Mouse (Mus musculus): Measurements from ENCODE around the gene Ccdc71. TPM values are rescaled to one million over a fixed set of nuclear protein-coding genes. Genes with fewer than 3 reads are reported as not detected.

Gene Ccdc71
- total and polyA plus RNA-seq, 2 experiments from 2014 or later = 38.7 to 55.8 TPM

DNA sequence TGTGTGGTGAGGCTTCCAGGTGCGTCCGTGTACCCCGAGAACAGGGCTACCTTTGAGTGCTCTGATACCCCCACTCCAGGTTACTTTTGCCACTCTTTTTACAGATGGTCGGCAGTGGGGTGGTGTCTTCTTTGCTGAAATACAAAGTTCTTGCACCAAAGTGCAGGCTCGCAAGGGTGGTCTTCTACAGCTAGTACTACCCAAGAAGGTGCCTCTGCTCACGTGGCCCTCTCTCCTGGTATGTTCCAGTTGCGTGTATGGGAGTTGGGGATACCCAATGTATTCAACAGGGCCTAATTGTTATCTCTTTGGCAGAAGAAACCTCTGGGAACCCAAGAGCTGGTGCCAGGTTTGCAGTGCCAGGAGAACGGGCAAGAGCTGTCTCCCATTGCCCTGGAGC, 32.9 kb downstream of the Ccdc71 start:
- WGBS = 96% methylated on average over 8 of the region's 8 CpGs
- H3K27me3 ChIP-seq (ENCODE audit: insufficient read depth, low read length) = no peaks in the 10 kb centered on the region
- H3K4me1 ChIP-seq (ENCODE audit: insufficient read depth) = 0 out of 2 replicates have a peak, but pooled peaks cover 5% of the 10 kb centered on the region
- no peak for TF ChIP-seq CTCF (IDR thresholded peaks at IDR 0.05; ENCODE audit: low read depth)
- no peak overlapping the region for H3K27ac ChIP-seq (ENCODE audit: low read depth, low read length)
- DNase-seq (no peak), ATAC-seq (no peak)
- H3K36me3 ChIP-seq (ENCODE audit: insufficient read depth) = peaks cover 60% of the 10 kb centered on the region
- no peak overlapping the region for H3K4me2 ChIP-seq (ENCODE audit: low read depth)
- no peak overlapping the region for H3K9ac ChIP-seq
- no peak overlapping the region for H3K4me3 ChIP-seq (ENCODE audit: low read depth, low read length)
- no peaks in the 10 kb centered on the region for H3K9me3 ChIP-seq (ENCODE audit: low read length)

DNA sequence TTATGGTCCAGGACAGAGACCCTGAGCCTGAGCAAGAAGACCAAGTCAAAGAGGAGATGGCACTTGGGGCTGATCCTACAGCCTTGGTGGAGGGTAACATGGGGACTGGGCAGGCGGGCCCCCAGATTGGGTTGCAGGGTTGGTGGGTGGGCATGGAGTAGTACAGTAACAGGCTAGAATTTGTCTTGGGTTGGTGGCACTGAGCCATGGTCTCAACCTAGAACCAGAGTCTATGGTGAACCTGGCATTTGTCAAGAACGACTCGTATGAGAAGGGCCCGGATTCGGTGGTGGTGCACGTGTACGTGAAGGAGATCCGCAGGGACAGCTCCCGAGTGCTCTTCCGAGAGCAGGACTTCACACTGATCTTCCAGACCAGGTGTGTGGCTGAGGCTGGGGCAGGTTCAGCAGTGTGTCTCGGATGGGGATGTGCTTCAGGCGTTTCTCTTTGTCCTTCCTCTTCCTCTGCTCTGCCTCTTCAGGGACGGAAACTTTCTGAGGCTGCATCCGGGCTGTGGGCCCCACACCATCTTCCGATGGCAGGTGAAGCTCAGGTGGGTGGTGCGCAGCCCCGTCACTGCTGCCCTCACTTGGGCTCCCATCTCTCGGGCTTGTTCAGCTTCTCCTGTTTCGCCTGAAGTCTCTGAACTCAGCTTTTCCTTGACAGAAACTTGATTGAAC, 34.0 kb downstream of the Ccdc71 start:
- Histone ChIP-seq H3K4me3 (ENCODE audit: low read depth, low read length) (no peak overlapping the region), H3K4me1 (ENCODE audit: insufficient read depth) (0 out of 2 replicates have a peak, but pooled peaks cover 5% of the 10 kb centered on the region), H3K9me3 (ENCODE audit: low read length) (no peaks in the 10 kb centered on the region), H3K27ac (ENCODE audit: low read depth, low read length) (no peak overlapping the region), H3K4me2 (ENCODE audit: low read depth) (no peak overlapping the region), H3K27me3 (ENCODE audit: insufficient read depth, low read length) (no peaks in the 10 kb centered on the region), H3K9ac (no peak overlapping the region), H3K36me3 (ENCODE audit: insufficient read depth) (peaks cover 71% of the 10 kb centered on the region)
- WGBS = 94% methylated on average over 19 of the region's 19 CpGs
- ATAC-seq (no peak), DNase-seq (no peak)
- TF ChIP-seq CTCF (IDR thresholded peaks at IDR 0.05; ENCODE audit: low read depth) = no peak

DNA sequence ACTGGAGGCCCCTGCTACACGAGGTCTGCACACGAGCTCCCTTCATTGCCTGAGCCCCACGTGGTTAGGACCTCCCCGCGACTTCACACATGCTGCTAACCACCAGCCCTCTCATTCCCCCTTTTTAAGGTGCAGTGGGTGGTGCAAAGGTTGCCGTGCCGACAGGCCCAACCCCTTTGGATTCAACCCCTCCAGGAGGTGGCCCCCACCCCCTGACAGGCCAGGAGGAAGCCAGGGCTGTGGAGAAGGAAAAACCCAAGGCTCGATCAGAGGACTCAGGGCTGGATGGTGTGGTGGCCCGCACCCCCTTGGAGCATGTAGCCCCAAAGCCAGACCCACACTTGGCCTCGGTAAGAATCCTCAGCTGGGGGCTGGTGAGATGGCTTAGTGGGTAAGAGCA, 34.6 kb downstream of the Ccdc71 start:
- Histone ChIP-seq H3K9me3 (ENCODE audit: low read length) (no peaks in the 10 kb centered on the region), H3K4me2 (ENCODE audit: low read depth) (no peak overlapping the region), H3K36me3 (ENCODE audit: insufficient read depth) (peaks cover 77% of the 10 kb centered on the region), H3K4me3 (ENCODE audit: low read depth, low read length) (no peak overlapping the region), H3K9ac (no peak overlapping the region), H3K4me1 (ENCODE audit: insufficient read depth) (0 out of 2 replicates have a peak, but pooled peaks cover 4% of the 10 kb centered on the region), H3K27ac (ENCODE audit: low read depth, low read length) (no peak overlapping the region), H3K27me3 (ENCODE audit: insufficient read depth, low read length) (no peaks in the 10 kb centered on the region)
- 81% methylated on average over 10 of the region's 10 CpGs for WGBS
- TF ChIP-seq CTCF (IDR thresholded peaks at IDR 0.05; ENCODE audit: low read depth) = no peak
- no peak for ATAC-seq
- DNase-seq = no peak

DNA sequence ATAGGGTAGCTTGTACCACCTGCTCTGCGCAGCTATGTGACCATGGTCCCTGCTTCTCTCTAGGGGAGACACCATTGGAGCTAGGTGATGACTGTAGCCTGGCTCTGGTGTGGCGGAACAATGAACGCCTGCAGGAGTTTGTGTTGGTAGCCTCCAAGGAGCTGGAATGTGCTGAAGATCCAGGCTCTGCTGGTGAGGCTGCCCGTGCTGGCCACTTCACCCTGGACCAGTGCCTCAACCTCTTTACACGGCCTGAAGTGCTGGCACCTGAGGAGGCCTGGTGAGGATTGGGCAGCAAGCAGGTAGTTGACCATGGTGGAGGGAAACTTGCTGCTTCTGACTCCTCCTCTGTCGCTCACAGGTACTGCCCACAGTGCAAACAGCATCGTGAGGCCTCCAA, 38.9 kb downstream of the Ccdc71 start:
- H3K27ac ChIP-seq (ENCODE audit: low read depth, low read length) = no peak overlapping the region
- no peak overlapping the region for H3K9ac ChIP-seq
- no peaks in the 10 kb centered on the region for H3K27me3 ChIP-seq (ENCODE audit: insufficient read depth, low read length)
- no peak for TF ChIP-seq CTCF (IDR thresholded peaks at IDR 0.05; ENCODE audit: low read depth)
- H3K4me3 ChIP-seq (ENCODE audit: low read depth, low read length) = no peak overlapping the region
- no peak for DNase-seq
- no peak overlapping the region for H3K4me2 ChIP-seq (ENCODE audit: low read depth)
- no peak for ATAC-seq
- peaks cover 84% of the 10 kb centered on the region for H3K36me3 ChIP-seq (ENCODE audit: insufficient read depth)
- H3K9me3 ChIP-seq (ENCODE audit: low read length) = no peaks in the 10 kb centered on the region
- no peaks in the 10 kb centered on the region for H3K4me1 ChIP-seq (ENCODE audit: insufficient read depth)
- 93% methylated on average over 7 of the region's 7 CpGs for WGBS

DNA sequence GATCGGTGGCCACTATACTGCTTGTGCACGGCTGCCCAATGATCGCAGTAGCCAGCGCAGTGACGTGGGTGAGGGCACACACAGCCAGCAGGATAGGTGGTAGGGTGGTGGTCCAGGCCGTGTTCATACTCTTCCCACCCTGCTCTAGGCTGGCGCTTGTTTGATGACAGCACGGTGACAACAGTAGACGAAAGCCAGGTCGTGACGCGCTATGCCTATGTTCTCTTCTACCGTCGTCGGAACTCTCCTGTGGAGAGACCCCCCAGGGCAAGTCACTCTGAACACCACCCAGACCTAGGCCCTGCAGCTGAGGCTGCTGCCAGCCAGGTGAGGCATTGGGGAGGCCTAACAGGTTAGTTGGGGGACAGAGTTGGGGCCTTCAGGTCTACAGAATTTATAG, 39.6 kb downstream of the Ccdc71 start:
- Histone ChIP-seq H3K27me3 (ENCODE audit: insufficient read depth, low read length) (no peaks in the 10 kb centered on the region), H3K9me3 (ENCODE audit: low read length) (no peaks in the 10 kb centered on the region), H3K9ac (no peak overlapping the region), H3K4me2 (ENCODE audit: low read depth) (no peak overlapping the region), H3K36me3 (ENCODE audit: insufficient read depth) (peaks cover 77% of the 10 kb centered on the region), H3K27ac (ENCODE audit: low read depth, low read length) (no peak overlapping the region), H3K4me3 (ENCODE audit: low read depth, low read length) (no peak overlapping the region), H3K4me1 (ENCODE audit: insufficient read depth) (no peaks in the 10 kb centered on the region)
- WGBS = 94% methylated on average over 15 of the region's 15 CpGs
- ATAC-seq (no peak), DNase-seq (no peak)
- TF ChIP-seq CTCF (IDR thresholded peaks at IDR 0.05; ENCODE audit: low read depth) = no peak

DNA sequence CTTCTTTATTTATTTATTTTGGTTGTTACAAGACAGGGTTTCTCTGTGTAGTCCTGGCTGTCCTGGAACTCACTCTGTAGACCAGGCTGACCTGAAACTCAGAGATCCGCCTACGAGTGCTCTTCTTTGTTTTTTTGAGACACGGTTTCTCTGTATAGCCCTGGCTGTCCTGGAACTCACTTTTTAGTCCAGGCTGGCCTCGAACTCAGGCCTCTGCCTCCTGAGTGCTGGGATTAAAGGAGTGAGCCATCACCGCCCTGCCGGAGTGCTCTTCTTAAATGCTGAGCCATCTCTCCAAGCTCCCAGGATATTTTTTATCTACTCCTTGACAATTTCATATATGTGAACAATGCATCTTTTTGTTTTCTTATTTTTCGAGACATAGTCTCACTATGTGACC, 46.6 kb downstream of the Ccdc71 start:
- peaks cover 15% of the 10 kb centered on the region for H3K4me1 ChIP-seq (ENCODE audit: insufficient read depth)
- DNase-seq (no peak), ATAC-seq (no peak)
- peaks cover 27% of the 10 kb centered on the region for H3K36me3 ChIP-seq (ENCODE audit: insufficient read depth)
- H3K4me3 ChIP-seq (ENCODE audit: low read depth, low read length) = no peak overlapping the region
- peak overlapping the region; percentile 68 for H3K4me2 ChIP-seq (ENCODE audit: low read depth)
- no peaks in the 10 kb centered on the region for H3K9me3 ChIP-seq (ENCODE audit: low read length)
- WGBS = 89% methylated on average over 7 of the region's 7 CpGs
- no peak for TF ChIP-seq CTCF (IDR thresholded peaks at IDR 0.05; ENCODE audit: low read depth)
- H3K27me3 ChIP-seq (ENCODE audit: insufficient read depth, low read length) = no peaks in the 10 kb centered on the region
- peak overlapping the region; percentile 57; the same call in 1 of the 2 replicates for H3K27ac ChIP-seq (ENCODE audit: low read depth, low read length)
- no peak overlapping the region for H3K9ac ChIP-seq

DNA sequence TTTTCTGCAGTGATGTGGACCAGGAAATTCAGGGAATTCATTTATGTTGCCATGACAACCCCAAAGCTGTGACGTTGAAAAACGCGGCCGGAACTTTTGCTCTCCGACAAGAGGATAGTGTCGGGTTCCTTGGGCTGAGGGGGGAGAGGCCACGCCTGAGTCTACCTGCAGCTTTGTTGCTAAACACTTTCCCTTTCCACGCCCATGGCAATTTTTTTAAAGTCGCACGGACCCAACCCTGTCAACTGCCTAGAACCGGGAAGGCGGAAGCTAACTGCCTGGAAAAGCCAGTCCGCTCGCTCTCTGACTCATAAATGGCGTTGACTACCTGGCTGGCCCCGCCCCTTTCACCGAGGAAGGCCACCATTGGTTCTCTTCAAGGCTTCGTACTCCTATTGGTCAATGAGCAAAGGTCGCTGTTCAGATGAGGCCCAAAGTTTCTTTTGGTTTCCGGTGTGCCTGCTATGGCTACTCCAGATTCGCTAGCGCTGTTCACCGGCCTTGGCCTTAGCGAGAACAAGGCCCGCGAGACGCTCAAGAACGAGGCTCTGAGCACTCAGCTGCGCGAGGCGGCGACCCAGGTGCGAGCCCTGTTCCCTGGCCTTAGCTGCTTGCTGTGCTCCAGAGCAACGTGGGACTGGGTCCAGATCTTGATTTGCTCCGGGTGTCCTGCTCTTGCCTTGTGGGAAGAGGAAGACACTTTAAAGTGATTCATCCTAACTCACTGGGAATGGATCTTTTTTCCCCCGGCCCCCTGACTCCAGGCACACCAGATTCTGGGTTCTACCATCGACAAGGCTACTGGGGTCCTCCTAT, 47.5 kb downstream of the Ccdc71 start, which contains the start of gene Qars:
Qars (plus strand) TSS at position 88 of the 816 bp plus-strand sequence.
- TF ChIP-seq CTCF (IDR thresholded peaks at IDR 0.05; ENCODE audit: low read depth) = no peak
- WGBS = under 1% methylated on average over 37 of the region's 37 CpGs
- Histone ChIP-seq H3K9me3 (ENCODE audit: low read length) (no peaks in the 10 kb centered on the region), H3K27me3 (ENCODE audit: insufficient read depth, low read length) (no peaks in the 10 kb centered on the region), H3K4me1 (ENCODE audit: insufficient read depth) (peaks cover 15% of the 10 kb centered on the region), H3K9ac (peak within 1 kb of the TSS; percentile 49), H3K4me2 (ENCODE audit: low read depth) (peak within 1 kb of the TSS; percentile 68), H3K4me3 (ENCODE audit: low read depth, low read length) (peak within 1 kb of the TSS; percentile 54), H3K27ac (ENCODE audit: low read depth, low read length) (peak within 1 kb of the TSS; percentile 57), H3K36me3 (ENCODE audit: insufficient read depth) (peaks cover 36% of the 10 kb centered on the region)
- ATAC-seq (peak; percentile 99), DNase-seq (peak; percentile 96)

Measured in forebrain, postnatal 0 days (tissue).